Mouse (Mus musculus): Measurements from ENCODE around the gene Mtmr4.
A peak's percentile ranks its signal among the peaks of the same experiment; 100 is the strongest.

The Mtmr4 gene

DNA sequence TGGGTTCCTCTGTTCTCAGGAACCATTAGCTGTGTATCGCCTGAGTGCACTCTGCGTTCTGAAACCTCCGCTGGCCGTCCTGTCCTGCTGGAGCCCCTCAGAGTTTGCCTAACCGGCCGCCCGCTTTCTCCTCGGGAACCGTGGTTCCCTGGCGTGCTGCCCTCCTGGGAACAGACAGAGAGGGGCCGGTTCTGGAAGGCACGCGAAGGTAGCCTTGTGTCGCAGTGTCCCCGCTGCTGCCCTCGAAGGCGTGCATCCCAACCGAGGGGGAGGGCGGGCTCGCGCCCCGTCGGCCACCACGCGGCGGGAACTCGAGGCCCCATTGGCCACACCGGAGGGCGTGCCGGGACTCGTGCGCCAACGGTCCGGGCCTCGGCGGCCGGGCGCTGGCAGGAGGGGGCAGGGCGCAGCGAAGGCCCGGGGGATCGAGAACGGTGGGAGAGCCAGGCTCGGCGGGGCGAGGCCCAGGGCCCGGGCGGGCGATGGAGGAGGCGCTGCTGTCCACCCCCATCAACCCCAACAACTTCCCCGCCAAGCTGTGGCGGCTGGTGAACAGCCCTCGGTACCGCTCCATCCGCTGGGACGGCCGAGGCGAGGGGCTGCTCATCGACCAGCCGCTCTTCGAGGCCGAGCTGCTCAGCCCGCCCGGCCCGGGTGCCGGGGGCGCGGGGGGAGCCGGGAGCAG lies 25.0 kb downstream of the Mtmr4 start, which contains the start of gene Hsf5:
Hsf5 (plus strand) TSS at position 375 of the 685 bp plus-strand sequence.
- DNase-seq = no peak

- DNase-seq = no peak
Observed at GRCm38 (mm10) chr11:87617606-87618005, 25.6 kb downstream of the Mtmr4 start.

GRCm38 (mm10) chr11:87623160-87623559 lies 31.2 kb downstream of the Mtmr4 start:
- no peak for DNase-seq

- DNase-seq = peak; percentile 19
Observed at GRCm38 (mm10) chr11:87629859-87630258, 37.9 kb downstream of the Mtmr4 start.

DNA sequence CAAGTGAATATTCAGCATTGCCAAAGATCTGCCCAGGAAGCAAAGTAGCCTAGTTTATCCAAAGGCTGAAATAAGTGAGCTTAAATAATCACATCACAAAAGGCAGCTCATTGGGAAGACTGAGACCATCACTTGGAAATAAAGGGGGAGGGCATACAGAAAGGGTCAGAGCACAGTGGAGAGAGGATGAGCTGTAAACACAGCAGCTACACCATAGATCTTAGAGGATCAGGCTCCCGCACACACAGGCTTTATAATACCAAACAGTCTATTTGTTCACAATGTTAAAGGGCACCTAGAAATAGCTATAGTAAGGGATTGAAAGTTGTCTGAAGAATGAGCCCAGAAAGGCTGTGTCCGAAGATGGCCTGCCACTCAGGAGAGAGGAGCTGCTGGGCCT lies 46.8 kb downstream of the Mtmr4 start:
- DNase-seq = no peak

DNA sequence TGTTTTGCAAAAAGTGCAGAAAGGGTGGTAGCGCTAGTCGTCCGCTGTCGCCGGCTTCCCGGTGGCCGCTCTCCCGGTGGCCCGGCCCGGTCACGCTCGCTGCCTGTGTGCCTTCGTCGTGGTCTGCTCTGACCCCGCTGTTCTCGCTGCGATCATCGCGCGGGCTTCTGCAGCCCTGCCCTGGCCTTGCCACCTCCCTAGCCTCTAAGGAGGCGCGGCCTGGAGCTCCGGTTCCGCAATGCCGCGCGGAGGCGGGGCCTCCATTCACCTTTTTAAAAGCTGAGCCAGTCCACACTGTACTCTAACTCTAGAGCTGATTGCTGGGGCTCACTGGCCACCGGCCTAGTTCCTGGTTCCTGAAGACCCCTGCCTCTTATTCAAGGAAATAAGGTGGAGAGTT lies 47.2 kb downstream of the Mtmr4 start:
- DNase-seq = peak; percentile 15

- DNase-seq = no peak
Observed at GRCm38 (mm10) chr11:87642865-87643264, 50.9 kb downstream of the Mtmr4 start.

GRCm38 (mm10) chr11:87654693-87655092 lies 62.7 kb downstream of the Mtmr4 start:
- no peak for DNase-seq

DNA sequence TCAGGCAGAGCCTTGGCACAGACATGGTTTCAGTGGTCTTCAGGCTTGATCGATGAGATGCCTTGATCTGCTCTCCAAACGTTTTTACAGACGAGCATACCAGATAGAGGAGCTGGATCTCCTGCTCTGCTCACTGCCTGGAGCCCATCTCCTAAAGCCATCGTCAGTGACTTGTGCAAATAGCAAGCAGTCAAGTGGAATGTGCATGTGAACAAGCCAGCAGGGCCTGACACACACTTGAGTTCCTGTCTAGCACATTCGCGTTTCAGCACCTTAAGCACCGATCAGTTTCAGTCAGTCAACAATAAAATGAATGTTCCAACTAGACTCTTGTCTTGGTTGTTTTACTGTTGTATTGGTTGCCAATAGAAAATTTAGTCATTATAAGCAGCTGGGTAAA lies 67.3 kb downstream of the Mtmr4 start:
- DNase-seq = no peak

- DNase-seq = peak; percentile 83
Observed at GRCm38 (mm10) chr11:87662407-87662806, 70.4 kb downstream of the Mtmr4 start, which contains the start of gene Rnf43. Gene Rnf43, plus strand, starts transcription at chr11:87662722.

GRCm38 (mm10) chr11:87662822-87663221 lies 70.9 kb downstream of the Mtmr4 start:
- DNase-seq = no peak

GRCm38 (mm10) chr11:87663948-87664347 lies 72.0 kb downstream of the Mtmr4 start:
- DNase-seq = no peak

- DNase-seq = no peak
Observed at GRCm38 (mm10) chr11:87664521-87664920, 72.6 kb downstream of the Mtmr4 start.

- no peak for DNase-seq
Observed at GRCm38 (mm10) chr11:87665224-87665623, 73.3 kb downstream of the Mtmr4 start.

GRCm38 (mm10) chr11:87665658-87666057 lies 73.7 kb downstream of the Mtmr4 start:
- DNase-seq = no peak
